Mouse (Mus musculus) bone marrow, adult 2 months (tissue): Measurements from ENCODE around the gene Myh10. TPM values are rescaled to one million over a fixed set of nuclear protein-coding genes. Genes with fewer than 3 reads are reported as not detected.

Experiments used
- H3K27ac ChIP-seq: fragments of 200-500 bp; 2 replicates; pipeline ENCODE4 v1.5.1; 2012; ENCODE audit warnings: low read depth, mild to moderate bottlenecking, control low read depth, inconsistent platforms, low read length; ENCODE audit not compliant: control insufficient read depth, poor library complexity, insufficient read depth
- H3K4me1 ChIP-seq: fragments of 200-500 bp; 2 replicates; pipeline ENCODE4 v1.6.1; 2011; ENCODE audit warnings: low read length; ENCODE audit not compliant: control insufficient read depth, insufficient read depth
- H3K4me3 ChIP-seq: fragments of 200-500 bp; replicated peaks from 2 replicates; pipeline ENCODE3; 2011; ENCODE audit warnings: mild to moderate bottlenecking, low read depth, low read length, control low read depth; ENCODE audit not compliant: control insufficient read depth
- CTCF ChIP-seq: fragments of 200-500 bp; IDR thresholded peaks from 2 replicates; pipeline ENCODE4 v1.5.1; 2011; ENCODE audit warnings: low read length, control low read depth; ENCODE audit not compliant: control insufficient read depth, insufficient read depth
- POLR2A ChIP-seq: fragments of 200-500 bp; IDR thresholded peaks from 2 replicates; pipeline ENCODE4 v1.6.1; 2011; ENCODE audit warnings: low read depth, mild to moderate bottlenecking, control low read depth, low read length, borderline replicate concordance; ENCODE audit not compliant: control insufficient read depth
- WGBS: fragments of 180-500 bp; shearing (Covaris S2); methylation state at CpG from one replicate; pipeline ENCODE4 v1.1.7; 2018; 5-methylcytosine and 5-hydroxymethylcytosine counted together
- polyA plus RNA-seq: library from polyadenylated mRNA; stranded (reverse); fragments of >200 nt; gene quantifications from 2 replicates; pipeline ENCODE4 v1.2.4, GENCODE M21; 2011; ENCODE audit warnings: low replicate concordance; ENCODE audit not compliant: missing spikeins, insufficient read depth, insufficient read length

Gene Myh10
- polyA plus RNA-seq, 1 experiment, result 26.7 TPM

DNA sequence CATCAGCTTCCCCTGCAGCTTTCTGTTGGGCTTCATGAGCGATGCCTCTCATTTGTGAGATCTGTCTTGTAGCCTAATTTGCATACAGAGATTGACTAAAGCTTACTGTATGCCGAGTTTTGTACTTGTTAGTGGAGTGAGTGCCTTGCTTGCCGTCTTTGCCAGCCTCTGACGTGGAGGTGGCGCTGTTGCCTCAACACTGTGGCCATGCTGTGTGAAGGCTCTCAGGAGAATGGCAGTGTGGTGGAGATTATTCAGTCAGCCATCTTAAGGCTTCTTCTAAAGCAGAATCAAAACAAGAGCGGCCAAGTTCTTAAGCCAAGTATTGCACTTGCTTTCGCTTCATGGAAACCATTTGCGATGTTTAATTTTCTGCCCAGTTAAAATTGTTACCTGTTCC lies 59.6 kb downstream of the Myh10 start:
- Histone ChIP-seq H3K4me1 (no peaks in the 10 kb centered on the region), H3K4me3 (no peak overlapping the region), H3K27ac (no peak overlapping the region)
- 59% methylated on average over 8 of the region's 8 CpGs for WGBS
- TF ChIP-seq CTCF (peak; percentile 80), POLR2A (no peak)

DNA sequence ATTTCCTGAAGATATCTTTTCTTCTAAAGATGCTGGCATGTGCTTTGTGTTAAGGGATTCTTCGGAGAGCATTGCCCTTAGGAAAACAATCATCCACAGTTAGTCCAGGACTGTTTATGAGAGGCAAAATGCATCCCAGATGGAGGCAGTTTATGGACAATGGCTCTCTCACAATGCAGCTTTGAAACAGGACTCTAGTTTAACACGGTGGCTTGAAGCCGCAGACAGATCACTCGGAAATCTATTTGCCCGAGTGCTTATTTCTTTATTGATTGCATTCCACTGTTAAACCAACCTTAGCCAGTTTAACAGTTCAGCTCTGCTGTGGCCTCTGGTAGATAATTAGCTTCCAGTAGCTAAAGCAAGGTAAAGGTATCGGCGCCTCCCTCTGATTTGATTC lies 62.9 kb downstream of the Myh10 start:
- no peaks in the 10 kb centered on the region for H3K4me1 ChIP-seq
- TF ChIP-seq POLR2A (no peak), CTCF (no peak)
- 83% methylated on average over 7 of the region's 7 CpGs for WGBS
- no peak overlapping the region for H3K27ac ChIP-seq
- no peak overlapping the region for H3K4me3 ChIP-seq

DNA sequence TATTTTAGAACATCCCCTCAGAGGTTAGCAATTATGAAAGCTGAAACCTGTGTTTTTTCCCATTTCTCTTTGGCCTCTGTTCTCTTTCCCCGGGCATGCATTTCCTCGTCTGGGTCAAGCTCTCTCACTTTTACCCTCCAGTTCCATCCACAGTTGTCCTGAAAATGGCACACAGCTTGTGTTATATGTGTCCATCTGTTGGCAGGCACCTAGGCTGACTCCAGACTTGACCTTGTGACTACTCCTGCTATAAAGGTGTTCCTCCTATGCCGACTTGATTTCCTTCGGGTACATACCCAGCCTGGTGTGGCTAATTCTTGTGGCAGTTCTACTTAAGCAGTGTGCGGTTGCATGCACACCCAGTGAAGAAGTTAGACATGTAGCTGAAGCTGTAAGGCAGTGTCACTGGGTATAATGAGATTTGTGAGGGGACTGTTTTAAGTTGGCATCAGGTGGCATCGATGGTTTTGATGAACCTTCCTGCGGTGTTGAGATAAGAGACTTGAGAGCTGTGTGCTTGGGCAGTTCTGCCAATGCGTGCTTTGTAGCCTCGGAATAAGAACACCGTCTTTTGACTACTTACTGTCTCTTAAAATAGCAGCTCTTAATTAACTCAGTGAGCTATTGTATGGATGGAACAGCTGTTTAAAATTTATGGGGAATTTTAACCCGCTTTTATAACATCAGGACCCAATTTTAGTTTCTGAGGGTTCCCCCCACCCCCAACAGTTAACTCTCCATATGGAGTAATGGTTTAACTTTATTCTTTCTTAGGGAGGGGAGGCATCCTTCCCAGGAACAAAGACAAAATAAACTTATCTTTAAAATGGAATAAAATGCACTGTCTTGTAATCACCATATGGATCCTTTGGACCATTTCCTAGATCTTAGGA lies 65.3 kb downstream of the Myh10 start:
- WGBS, result 69% methylated on average over 11 of the region's 11 CpGs
- no peak overlapping the region for H3K4me3 ChIP-seq
- H3K4me1 ChIP-seq, result no peaks in the 10 kb centered on the region
- H3K27ac ChIP-seq, result no peak overlapping the region
- TF ChIP-seq POLR2A (no peak), CTCF (no peak)

DNA sequence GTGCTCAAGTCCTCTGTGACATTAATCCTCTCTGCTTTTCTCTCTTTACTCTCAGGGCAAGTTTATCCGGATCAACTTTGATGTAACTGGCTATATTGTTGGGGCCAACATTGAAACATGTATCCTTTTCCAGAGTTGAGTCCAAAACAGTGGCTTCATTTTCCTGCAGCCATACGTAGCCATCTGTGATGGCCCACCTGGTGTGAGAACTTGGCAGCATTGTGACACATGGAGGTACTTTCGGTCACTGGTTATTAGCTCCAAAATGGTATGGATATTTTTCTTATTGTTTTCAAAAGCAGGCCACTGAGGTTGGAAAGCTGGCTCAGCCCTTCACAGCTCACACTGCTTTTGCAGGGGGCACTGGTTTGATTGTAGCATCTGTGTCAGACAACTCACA lies 68.3 kb downstream of the Myh10 start:
- 90% methylated on average over 3 of the region's 3 CpGs for WGBS
- H3K4me3 ChIP-seq, result no peak overlapping the region
- TF ChIP-seq CTCF (no peak), POLR2A (no peak)
- no peaks in the 10 kb centered on the region for H3K4me1 ChIP-seq
- H3K27ac ChIP-seq, result no peak overlapping the region

DNA sequence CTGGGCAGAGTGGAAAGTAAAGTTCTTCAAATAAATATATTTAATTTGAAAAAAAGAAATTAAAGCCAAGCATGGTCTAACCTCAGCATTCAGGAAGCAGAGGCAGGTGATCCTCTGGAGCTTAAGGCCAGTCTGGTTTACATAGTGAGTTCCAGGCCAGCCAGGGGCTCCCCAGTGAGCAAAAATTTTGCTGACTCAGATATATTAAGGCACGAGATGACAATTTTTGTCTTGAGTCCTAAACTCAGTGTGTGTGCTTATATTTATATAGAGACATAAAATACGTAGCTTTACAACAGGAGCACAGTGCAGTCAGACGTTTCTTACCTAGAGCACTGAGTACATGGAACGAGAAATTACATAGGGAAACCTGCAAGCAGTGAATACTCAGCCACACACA lies 69.8 kb downstream of the Myh10 start:
- TF ChIP-seq CTCF (no peak), POLR2A (no peak)
- 79% methylated on average over 4 of the region's 4 CpGs for WGBS
- Histone ChIP-seq H3K4me1 (no peaks in the 10 kb centered on the region), H3K4me3 (no peak overlapping the region), H3K27ac (no peak overlapping the region)

DNA sequence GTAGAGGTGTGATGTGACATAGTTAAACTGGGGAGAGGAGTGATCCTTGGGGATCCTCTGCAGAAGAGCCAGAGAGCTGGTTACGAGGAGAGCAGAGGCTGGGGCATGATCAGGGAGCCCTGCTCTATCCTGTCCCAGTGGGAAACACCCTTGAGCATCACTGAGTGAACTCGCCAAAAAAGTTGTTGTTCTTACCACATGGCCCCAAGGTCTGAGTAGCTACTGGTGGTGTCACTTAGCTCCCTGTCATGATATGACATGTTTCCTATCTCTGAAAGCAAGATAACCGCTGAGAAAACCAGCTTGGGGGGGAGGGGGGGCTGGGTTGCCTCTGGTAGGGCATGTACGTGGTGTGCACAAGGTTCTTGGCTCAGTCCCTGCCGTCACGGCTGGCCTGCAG lies 70.3 kb downstream of the Myh10 start:
- Histone ChIP-seq H3K27ac (no peak overlapping the region), H3K4me3 (no peak overlapping the region), H3K4me1 (no peaks in the 10 kb centered on the region)
- no peak for TF ChIP-seq POLR2A
- no peak for TF ChIP-seq CTCF
- 59% methylated on average over 6 of the region's 6 CpGs for WGBS

DNA sequence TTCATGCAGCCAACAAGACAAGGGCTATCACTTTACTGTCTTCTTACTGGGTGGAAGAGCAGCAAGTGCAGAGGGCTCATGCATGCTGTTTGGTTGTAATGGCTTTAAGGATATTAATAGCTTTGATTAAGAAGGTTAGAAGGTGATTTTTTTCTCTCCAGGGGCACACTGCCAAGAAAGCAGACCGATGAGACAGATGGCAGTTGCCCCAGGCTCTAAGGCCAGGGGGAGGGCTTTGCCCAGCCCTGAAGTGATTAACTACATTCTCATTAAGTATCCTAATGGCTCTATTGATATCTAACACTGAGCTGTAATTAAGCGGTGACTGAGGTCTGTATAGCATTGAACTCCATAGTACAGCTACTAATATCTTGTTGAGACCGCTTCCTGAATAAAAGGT lies 73.3 kb downstream of the Myh10 start:
- peaks cover 2% of the 10 kb centered on the region for H3K4me1 ChIP-seq
- no peak overlapping the region for H3K4me3 ChIP-seq
- H3K27ac ChIP-seq, result no peak overlapping the region
- 62% methylated on average over 3 of the region's 3 CpGs for WGBS
- TF ChIP-seq POLR2A (no peak), CTCF (no peak)

DNA sequence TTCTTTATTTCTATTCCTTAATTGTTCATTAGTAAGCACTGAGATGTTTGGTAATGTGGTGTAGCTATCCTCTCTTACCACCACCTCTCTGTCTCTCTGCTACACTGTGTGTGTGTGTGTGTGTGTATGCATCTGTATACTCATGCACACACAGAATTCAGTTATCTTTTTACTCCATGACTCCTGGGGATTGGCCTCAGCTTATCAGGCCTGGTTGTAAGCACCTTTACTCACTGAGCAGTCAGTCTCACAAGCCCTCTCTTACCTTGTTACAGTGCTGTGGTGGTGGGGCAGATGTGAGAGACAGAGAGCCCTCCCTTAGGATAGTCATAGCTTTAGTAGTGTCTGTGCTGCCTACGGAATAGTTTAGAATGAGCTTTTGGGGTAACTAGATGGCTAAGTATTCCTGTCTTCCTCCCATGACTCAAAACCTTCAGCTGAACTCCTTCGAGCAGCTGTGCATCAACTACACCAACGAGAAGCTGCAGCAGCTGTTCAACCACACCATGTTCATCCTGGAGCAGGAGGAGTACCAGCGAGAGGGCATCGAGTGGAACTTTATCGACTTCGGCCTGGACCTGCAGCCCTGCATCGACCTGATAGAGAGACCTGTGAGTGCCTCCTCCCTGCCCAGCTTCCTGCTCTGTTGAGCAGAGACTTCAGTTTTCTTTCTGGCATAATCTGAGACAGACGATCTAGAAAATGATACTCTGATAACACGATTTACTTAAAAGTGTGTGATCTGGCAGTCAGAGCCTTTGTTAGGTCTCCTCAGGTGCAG lies 76.6 kb downstream of the Myh10 start:
- peaks cover 2% of the 10 kb centered on the region for H3K4me1 ChIP-seq
- no peak for TF ChIP-seq POLR2A
- H3K27ac ChIP-seq, result peak overlapping the region; percentile 61
- 59% methylated on average over 10 of the region's 10 CpGs for WGBS
- H3K4me3 ChIP-seq, result no peak overlapping the region
